Mouse (Mus musculus) left cerebral cortex, postnatal 36 days (tissue): ENCODE results near the gene Lmod2. TPM values are rescaled to one million over a fixed set of nuclear protein-coding genes. Genes with fewer than 3 reads are reported as not detected.
A peak's percentile ranks its signal among the peaks of the same experiment; 100 is the strongest.

Experiments
- DNase-seq, 2 experiments: peaks; one replicate each; pipeline ENCODE4 v3.0.0; 2021 to 2022; ENCODE audit warnings: low spot score in 2 of 2, mixed read lengths in 1 of 2
- intact Hi-C: fragments of 180-260 bp; cut with DNase I; formaldehyde crosslinking; loops from one replicate; pipeline ENCODE4 v1.15.1; 2025
- total RNA-seq, 2 experiments: library from RNA; stranded (reverse); gene quantifications; 2 replicates each; pipeline ENCODE4 v1.2.3; 2021

Gene Lmod2
- total RNA-seq, 2 experiments from 2014 or later, result not detected

GRCm38 (mm10) chr6:24632061-24632460 is 34.5 kb downstream of the Lmod2 start:
- intact Hi-C loops, result no loop called here
- DNase-seq, result no peak

- no peak for DNase-seq
- intact Hi-C loops, result no loop called here
These were observed 36.5 kb downstream of the Lmod2 start for GRCm38 (mm10) chr6:24634065-24634464.

GRCm38 (mm10) chr6:24635814-24636213 is 38.3 kb downstream of the Lmod2 start:
- intact Hi-C loops, result no loop called here
- DNase-seq, result no peak

- DNase-seq, result no peak
- intact Hi-C loops, result no loop called here
These were observed 43.7 kb downstream of the Lmod2 start for GRCm38 (mm10) chr6:24641286-24641685.

GRCm38 (mm10) chr6:24642161-24642560 is 44.6 kb downstream of the Lmod2 start:
- DNase-seq, result no peak

GRCm38 (mm10) chr6:24642960-24643359 is 45.4 kb downstream of the Lmod2 start:
- intact Hi-C loops, result no loop called here
- no peak for DNase-seq

More at GRCm38 (mm10) chr6:24642161-24642560, 44.6 kb downstream of the Lmod2 start:
- intact Hi-C loops, result no loop called here

- no peak for DNase-seq
- intact Hi-C loops, result no loop called here
These were observed 47.9 kb downstream of the Lmod2 start for GRCm38 (mm10) chr6:24645346-24646053.

GRCm38 (mm10) chr6:24647103-24647691 is 49.6 kb downstream of the Lmod2 start:
- intact Hi-C loops, result no loop called here
- DNase-seq, result no peak

- intact Hi-C loops, result no loop called here
- no peak for DNase-seq
These were observed 50.8 kb downstream of the Lmod2 start for GRCm38 (mm10) chr6:24648403-24648802.

GRCm38 (mm10) chr6:24650719-24651118 is 53.2 kb downstream of the Lmod2 start:
- intact Hi-C loops, result no loop called here
- peak in 1 of 2 experiments; percentile 27 for DNase-seq

- intact Hi-C loops, result no loop called here
- DNase-seq, result no peak
These were observed 54.0 kb downstream of the Lmod2 start for GRCm38 (mm10) chr6:24651538-24651937.

Other genes starting within 250 kb of the Lmod2 start
- 1 to 10 TPM; 1.5 to 2.6 TPM for gene Iqub, start 82.7 kb upstream of the Lmod2 start, total RNA-seq
- gene Ndufa5, start 69.7 kb upstream of the Lmod2 start, total RNA-seq, result 100 to 1,000 TPM; 247 to 273 TPM
- gene Asb15, start 69.6 kb upstream of the Lmod2 start, total RNA-seq, result not detected
- 100 to 1,000 TPM; 123 to 129 TPM for gene Wasl, start 67.2 kb downstream of the Lmod2 start, total RNA-seq
- gene Hyal6, start 135.5 kb downstream of the Lmod2 start, total RNA-seq, result not detected
- not detected for gene Hyal4, start 150.6 kb downstream of the Lmod2 start, total RNA-seq
- not detected for gene Spam1, start 193.4 kb downstream of the Lmod2 start, total RNA-seq